Mouse (Mus musculus) midbrain, embryonic 10.5 days (tissue): ENCODE data around the gene Klhl6. TPM values are rescaled to one million over a fixed set of nuclear protein-coding genes. Genes with fewer than 3 reads are reported as not detected.

Experiments used
- DNase-seq: peaks from one replicate; pipeline ENCODE4 v3.0.0-alpha.2; 2017; ENCODE audit warnings: low spot score
- H3K27ac ChIP-seq: fragments of 300-500 bp; sonication (generic); replicated peaks from 2 replicates; pipeline ENCODE4 v1.5.1; 2016; ENCODE audit warnings: mild to moderate bottlenecking
- H3K27me3 ChIP-seq: fragments of 300-500 bp; sonication (generic); 2 replicates; pipeline ENCODE4 v1.6.1; 2016; ENCODE audit warnings: low read depth, mild to moderate bottlenecking; ENCODE audit not compliant: poor library complexity, severe bottlenecking
- H3K36me3 ChIP-seq: fragments of 300-500 bp; sonication (generic); 2 replicates; pipeline ENCODE4 v1.6.1; 2016; ENCODE audit warnings: mild to moderate bottlenecking, moderate library complexity
- H3K4me1 ChIP-seq: fragments of 300-500 bp; sonication (generic); 2 replicates; pipeline ENCODE4 v1.6.1; 2016
- H3K4me3 ChIP-seq: fragments of 300-500 bp; sonication (generic); 2 replicates; pipeline ENCODE4 v1.5.1; 2016; ENCODE audit warnings: mild to moderate bottlenecking, moderate library complexity
- H3K9me3 ChIP-seq: fragments of 300-500 bp; sonication (generic); replicated peaks from 2 replicates; pipeline ENCODE4 v1.6.1; 2016; ENCODE audit warnings: mild to moderate bottlenecking
- WGBS: fragments of 180-500 bp; shearing (Covaris S2); methylation state at CpG from one replicate; pipeline ENCODE4 v1.1.7; 2016; 5-methylcytosine and 5-hydroxymethylcytosine counted together
- polyA plus RNA-seq: library from polyadenylated mRNA; unstranded; fragments of >200 nt; fragmentation: Nextera tagmentation; extraction: Ambion mirVana; gene quantifications from 2 replicates; pipeline ENCODE4 v1.2.1, GENCODE M21; 2016

The Klhl6 gene
- polyA plus RNA-seq, 1 experiment from 2014 or later = 10.3 TPM

GRCm38 (mm10) chr16:19966976-19967375 is 15.9 kb downstream of the Klhl6 start:
- Histone ChIP-seq H3K9me3 (no peaks in the 10 kb centered on the region), H3K4me1 (no peaks in the 10 kb centered on the region), H3K36me3 (no peaks in the 10 kb centered on the region), H3K27ac (no peak overlapping the region), H3K27me3 (no peaks in the 10 kb centered on the region), H3K4me3 (no peak overlapping the region)
- DNase-seq = no peak

DNA sequence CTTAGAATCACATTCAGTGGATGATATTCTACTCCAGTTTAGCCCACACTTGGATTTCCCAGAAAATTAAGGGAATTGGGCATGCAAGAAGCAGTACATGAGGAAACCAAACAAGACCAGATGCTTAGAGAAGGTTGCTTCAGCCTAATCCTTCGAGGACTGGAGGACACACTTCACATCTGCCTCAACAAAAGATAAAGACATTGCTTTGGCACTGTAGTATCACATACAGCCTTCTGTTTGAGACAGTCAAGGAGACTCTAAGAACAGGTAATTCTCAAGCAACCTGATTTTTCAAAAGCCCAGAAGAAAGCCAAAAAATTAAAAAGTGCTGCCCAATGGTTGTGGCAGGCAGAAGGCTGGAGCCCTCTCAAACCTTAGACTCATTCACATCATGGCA is 16.4 kb downstream of the Klhl6 start:
- no peak overlapping the region for H3K27ac ChIP-seq
- H3K4me1 ChIP-seq = no peaks in the 10 kb centered on the region
- no peak overlapping the region for H3K4me3 ChIP-seq
- WGBS = 79% methylated on average over 1 of the region's 1 CpGs
- H3K9me3 ChIP-seq = no peaks in the 10 kb centered on the region
- no peaks in the 10 kb centered on the region for H3K36me3 ChIP-seq
- H3K27me3 ChIP-seq = no peaks in the 10 kb centered on the region
- DNase-seq = no peak

DNA sequence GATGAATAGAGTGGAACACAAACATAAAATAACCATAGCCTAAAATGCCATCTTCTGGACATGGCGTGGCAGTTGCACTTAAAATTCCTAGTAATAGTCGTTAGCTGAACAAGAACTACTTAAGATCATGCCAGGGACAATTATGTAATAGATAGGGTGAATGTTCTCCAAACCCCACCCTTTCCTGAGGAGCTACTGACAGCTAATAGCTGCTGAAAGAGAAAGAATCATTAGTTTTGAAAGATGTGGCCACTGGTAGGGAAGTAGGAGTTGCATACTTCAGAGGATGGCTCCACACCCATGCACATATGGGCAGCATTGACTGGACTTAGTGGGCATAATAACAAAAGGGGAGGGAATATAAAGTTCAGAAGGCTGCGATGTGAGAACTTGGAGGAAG is 19.9 kb downstream of the Klhl6 start:
- 88% methylated on average over 3 of the region's 3 CpGs for WGBS
- Histone ChIP-seq H3K27me3 (no peaks in the 10 kb centered on the region), H3K9me3 (no peaks in the 10 kb centered on the region), H3K36me3 (no peaks in the 10 kb centered on the region), H3K27ac (no peak overlapping the region), H3K4me1 (no peaks in the 10 kb centered on the region), H3K4me3 (no peak overlapping the region)
- no peak for DNase-seq

DNA sequence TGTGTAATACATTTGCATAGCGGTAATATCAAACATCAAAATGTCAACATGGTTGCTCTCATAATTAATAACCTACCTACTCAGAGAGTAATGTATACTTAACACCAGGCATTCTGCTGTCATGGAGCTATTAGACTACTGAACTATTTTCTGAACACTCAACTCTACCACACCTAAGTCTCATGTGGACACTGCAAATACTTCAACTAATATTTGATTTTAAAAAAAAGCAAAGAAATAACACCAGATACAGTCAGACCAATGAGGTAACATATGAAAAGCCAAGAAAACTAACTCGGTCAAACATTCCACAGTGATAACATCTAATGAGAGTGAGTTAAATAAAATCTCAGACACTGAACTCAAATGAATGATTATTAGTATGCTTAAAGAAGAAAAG is 21.8 kb downstream of the Klhl6 start:
- WGBS = 95% methylated on average over 2 of the region's 2 CpGs
- Histone ChIP-seq H3K36me3 (no peaks in the 10 kb centered on the region), H3K4me1 (no peaks in the 10 kb centered on the region), H3K4me3 (no peak overlapping the region), H3K9me3 (no peaks in the 10 kb centered on the region), H3K27ac (no peak overlapping the region), H3K27me3 (no peaks in the 10 kb centered on the region)
- DNase-seq = no peak

DNA sequence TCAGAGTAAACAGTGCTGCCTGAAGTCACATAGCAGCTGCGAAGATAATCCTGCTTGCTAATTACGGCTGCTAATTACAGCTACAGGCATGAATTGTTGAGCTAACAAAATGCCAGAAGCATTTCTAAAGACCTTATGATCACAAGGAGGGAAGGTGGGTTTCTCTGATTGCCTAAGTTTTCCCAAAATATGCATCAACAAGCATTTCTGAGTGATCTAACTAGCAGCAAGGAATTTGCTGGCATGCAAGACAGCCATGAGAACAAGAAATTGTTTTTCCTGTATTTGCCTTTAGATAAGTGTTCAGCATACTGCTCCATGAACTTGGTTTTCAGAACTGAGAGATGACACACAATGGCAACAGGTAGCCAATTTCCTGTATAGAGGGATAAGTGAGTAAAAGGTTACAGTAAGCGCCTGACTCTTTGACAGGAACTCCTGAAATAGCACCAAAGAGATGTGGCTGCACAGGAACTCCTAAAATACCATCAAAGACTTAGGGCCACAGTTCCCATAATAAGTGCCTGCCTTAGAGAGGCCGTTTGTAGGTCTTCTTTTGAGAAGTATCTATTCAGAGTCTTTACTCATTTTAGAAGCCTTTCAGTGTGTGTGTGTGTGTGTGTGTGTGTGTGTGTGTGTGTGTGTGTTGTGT is 22.3 kb downstream of the Klhl6 start:
- Histone ChIP-seq H3K27ac (no peak overlapping the region), H3K36me3 (no peaks in the 10 kb centered on the region), H3K4me1 (no peaks in the 10 kb centered on the region), H3K9me3 (no peaks in the 10 kb centered on the region), H3K4me3 (no peak overlapping the region), H3K27me3 (no peaks in the 10 kb centered on the region)
- WGBS = 77% methylated on average over 4 of the region's 4 CpGs
- DNase-seq = no peak

DNA sequence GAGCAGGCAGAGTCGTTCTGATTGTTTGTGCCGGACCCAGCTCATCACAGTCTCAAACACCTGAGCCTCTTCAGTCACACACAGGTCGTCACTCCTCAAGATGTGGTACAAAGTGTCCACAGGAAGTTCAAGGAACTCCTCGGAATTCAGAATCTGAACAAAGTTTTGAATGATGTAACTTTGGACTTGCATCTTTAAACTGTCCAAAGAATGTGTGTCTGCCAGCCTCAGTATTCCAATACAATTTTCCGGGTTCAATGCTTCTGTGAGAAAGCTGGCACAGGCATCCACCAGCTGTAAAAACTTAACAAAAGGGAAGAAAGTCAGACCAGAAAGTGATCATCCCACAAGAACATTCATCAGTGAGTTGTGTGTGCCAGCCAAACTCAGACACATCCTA is 25.8 kb downstream of the Klhl6 start:
- H3K27me3 ChIP-seq = no peaks in the 10 kb centered on the region
- no peak overlapping the region for H3K4me3 ChIP-seq
- H3K36me3 ChIP-seq = no peaks in the 10 kb centered on the region
- no peaks in the 10 kb centered on the region for H3K9me3 ChIP-seq
- no peaks in the 10 kb centered on the region for H3K4me1 ChIP-seq
- WGBS = 88% methylated on average over 5 of the region's 5 CpGs
- DNase-seq = no peak
- no peak overlapping the region for H3K27ac ChIP-seq

DNA sequence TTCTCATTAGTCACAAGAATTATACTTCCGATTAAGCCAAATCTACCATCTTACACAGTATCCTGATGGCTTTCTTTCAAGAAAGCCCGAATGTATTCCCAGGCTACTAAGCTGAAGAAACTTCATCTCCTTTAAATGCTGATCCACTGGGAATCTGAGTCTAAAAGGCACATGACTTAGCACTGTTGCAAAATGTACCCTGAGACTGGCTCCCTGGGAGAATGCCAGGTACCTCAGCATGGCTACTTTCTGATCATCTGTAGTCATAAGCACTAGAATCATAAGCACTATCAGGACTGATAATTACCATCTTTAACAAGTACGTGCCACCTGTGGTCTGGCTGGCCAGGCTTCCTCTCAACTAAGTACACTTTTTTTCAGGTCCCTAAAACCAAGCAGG is 35.5 kb downstream of the Klhl6 start:
- WGBS = 93% methylated on average over 3 of the region's 3 CpGs
- H3K36me3 ChIP-seq = no peaks in the 10 kb centered on the region
- H3K27me3 ChIP-seq = no peaks in the 10 kb centered on the region
- H3K9me3 ChIP-seq = no peaks in the 10 kb centered on the region
- no peaks in the 10 kb centered on the region for H3K4me1 ChIP-seq
- no peak overlapping the region for H3K4me3 ChIP-seq
- DNase-seq = no peak
- no peak overlapping the region for H3K27ac ChIP-seq

DNA sequence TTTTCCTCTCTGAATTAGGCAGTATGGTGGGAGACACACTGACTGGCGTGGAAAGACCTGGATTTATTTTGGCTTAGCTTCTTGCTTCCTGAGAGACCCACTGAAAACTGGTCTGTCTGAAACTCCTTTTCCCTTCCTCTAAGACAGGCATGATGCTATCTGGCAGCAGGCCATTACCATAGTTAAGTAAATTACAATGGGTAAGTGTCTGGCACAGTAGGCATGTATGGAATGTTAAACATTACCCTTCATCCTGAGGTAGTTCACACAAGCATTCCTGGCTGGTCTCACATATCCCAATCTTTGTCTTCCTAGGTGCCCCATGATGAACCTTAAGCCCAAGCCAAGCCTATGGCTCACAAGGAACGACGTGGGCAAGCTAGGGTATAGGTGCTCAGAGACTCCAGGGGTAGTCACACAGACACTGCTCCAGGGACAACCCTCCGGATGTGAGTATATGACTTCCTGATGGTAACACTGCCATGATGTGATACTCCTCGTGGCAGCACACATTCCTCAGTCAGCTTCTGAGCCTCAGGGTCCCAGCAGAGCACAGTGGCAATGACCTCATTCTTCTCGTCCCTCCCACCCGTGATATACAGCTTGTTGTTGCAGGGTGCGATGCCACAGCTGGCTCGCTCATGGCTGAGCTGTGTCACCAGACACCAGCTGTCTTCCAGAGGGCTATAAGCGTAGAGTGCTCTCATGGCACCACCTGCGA is 36.1 kb downstream of the Klhl6 start:
- H3K4me1 ChIP-seq = no peaks in the 10 kb centered on the region
- no peaks in the 10 kb centered on the region for H3K9me3 ChIP-seq
- no peak overlapping the region for H3K4me3 ChIP-seq
- H3K27ac ChIP-seq = no peak overlapping the region
- no peak for DNase-seq
- WGBS = 89% methylated on average over 11 of the region's 11 CpGs
- no peaks in the 10 kb centered on the region for H3K27me3 ChIP-seq
- no peaks in the 10 kb centered on the region for H3K36me3 ChIP-seq

DNA sequence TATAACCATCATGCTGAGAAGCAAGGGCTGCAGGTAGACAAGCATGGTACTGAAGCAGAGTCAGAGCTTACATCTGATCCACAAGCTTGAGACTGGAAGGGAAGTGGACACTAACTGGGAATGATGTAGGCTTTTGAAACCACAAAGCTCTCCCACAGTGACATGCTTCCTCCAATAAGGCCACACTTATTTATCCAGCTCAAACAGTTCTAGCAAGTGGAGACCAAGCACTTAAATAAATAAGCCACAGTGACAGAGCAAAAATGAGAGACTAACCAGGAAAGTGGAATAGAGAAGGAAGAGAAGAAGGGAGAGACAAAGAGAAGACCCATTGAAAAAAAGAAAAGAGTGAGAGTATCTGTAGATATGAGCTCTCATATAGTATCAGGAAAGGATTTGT is 62.0 kb downstream of the Klhl6 start:
- Histone ChIP-seq H3K4me3 (no peak overlapping the region), H3K9me3 (no peaks in the 10 kb centered on the region), H3K36me3 (no peaks in the 10 kb centered on the region), H3K4me1 (no peaks in the 10 kb centered on the region), H3K27me3 (no peaks in the 10 kb centered on the region), H3K27ac (no peak overlapping the region)
- DNase-seq = no peak

- no peaks in the 10 kb centered on the region for H3K36me3 ChIP-seq
- no peaks in the 10 kb centered on the region for H3K4me1 ChIP-seq
- H3K27ac ChIP-seq = no peak overlapping the region
- 86% methylated on average over 1 of the region's 1 CpGs for WGBS
- no peaks in the 10 kb centered on the region for H3K9me3 ChIP-seq
- H3K27me3 ChIP-seq = no peaks in the 10 kb centered on the region
- no peak overlapping the region for H3K4me3 ChIP-seq
- no peak for DNase-seq
Observed at GRCm38 (mm10) chr16:19918286-19918685, 64.6 kb downstream of the Klhl6 start.

- no peak for DNase-seq
Observed at GRCm38 (mm10) chr16:19912582-19912981, 70.3 kb downstream of the Klhl6 start.

GRCm38 (mm10) chr16:19908291-19908690 is 74.5 kb downstream of the Klhl6 start:
- Histone ChIP-seq H3K27me3 (no peaks in the 10 kb centered on the region), H3K27ac (no peak overlapping the region)
- 70% methylated on average over 3 of the region's 3 CpGs for WGBS

More at GRCm38 (mm10) chr16:19912582-19912981, 70.3 kb downstream of the Klhl6 start:
- H3K4me1 ChIP-seq = no peaks in the 10 kb centered on the region
- H3K9me3 ChIP-seq = no peaks in the 10 kb centered on the region
- 77% methylated on average over 2 of the region's 2 CpGs for WGBS
- H3K27me3 ChIP-seq = no peaks in the 10 kb centered on the region
- no peak overlapping the region for H3K4me3 ChIP-seq
- no peaks in the 10 kb centered on the region for H3K36me3 ChIP-seq
- H3K27ac ChIP-seq = no peak overlapping the region

GRCm38 (mm10) chr16:19907103-19907502 is 75.7 kb downstream of the Klhl6 start:
- Histone ChIP-seq H3K27me3 (no peaks in the 10 kb centered on the region), H3K27ac (no peak overlapping the region), H3K36me3 (no peaks in the 10 kb centered on the region), H3K9me3 (no peaks in the 10 kb centered on the region), H3K4me1 (no peaks in the 10 kb centered on the region), H3K4me3 (no peak overlapping the region)
- WGBS = 43% methylated on average over 2 of the region's 2 CpGs
- no peak for DNase-seq

More at GRCm38 (mm10) chr16:19908291-19908690, 74.5 kb downstream of the Klhl6 start:
- Histone ChIP-seq H3K4me3 (no peak overlapping the region), H3K36me3 (no peaks in the 10 kb centered on the region), H3K9me3 (no peaks in the 10 kb centered on the region), H3K4me1 (no peaks in the 10 kb centered on the region)
- DNase-seq = no peak
